Mouse (Mus musculus) kidney, adult 2 months (tissue): ENCODE measurements at regions not wholly inside any gene's neighbourhood (a gene's known extent, or its start where the extent isn't known, plus 50 kb on each side); places are given as distances from the start of the nearest gene placed in this dataset.
A peak's percentile ranks its signal among the peaks of the same experiment; 100 is the strongest.

Experiments
- CTCF ChIP-seq: fragments of 200-500 bp; conservative IDR thresholded peaks from 2 replicates; pipeline ENCODE4 v1.5.1; 2011; ENCODE audit warnings: low read depth, mild to moderate bottlenecking, control low read depth, low read length, moderate library complexity, mixed read lengths; ENCODE audit not compliant: insufficient read depth, insufficient read length
- POLR2A ChIP-seq: fragments of 200-500 bp; IDR thresholded peaks from one replicate; pipeline ENCODE4 v1.6.1; 2011; ENCODE audit warnings: low read depth, low read length, control low read depth

GRCm38 (mm10) chr1:119248776-119249495 lies 173.1 kb downstream of the Inhbb start:
- TF ChIP-seq POLR2A (no peak), CTCF (peak; percentile 41)
